Mouse (Mus musculus) erythroblast, embryonic 14.5 days (primary cell): Measurements from ENCODE around the gene Wipf3.

Experiments used
- GATA1 ChIP-seq: IDR thresholded peaks from 2 replicates; pipeline ENCODE4 v1.6.1; 2012; ENCODE audit warnings: low read length, inconsistent platforms, mixed read lengths
- TAL1 ChIP-seq: IDR thresholded peaks from 3 replicates; pipeline ENCODE4 v1.6.1; 2012; ENCODE audit warnings: low read length, inconsistent platforms, mixed read lengths

GRCm38 (mm10) chr6:54472846-54473715, 43.7 kb downstream of the Wipf3 start:
- no peak for TF ChIP-seq TAL1
- no peak for TF ChIP-seq GATA1
